Mouse (Mus musculus): ENCODE results near the gene Klhl33. TPM values are rescaled to one million over a fixed set of nuclear protein-coding genes. Genes with fewer than 3 reads are reported as not detected.

Gene Klhl33
- polyA plus RNA-seq, 1 experiment from 2014 or later: 0.09 TPM

DNA sequence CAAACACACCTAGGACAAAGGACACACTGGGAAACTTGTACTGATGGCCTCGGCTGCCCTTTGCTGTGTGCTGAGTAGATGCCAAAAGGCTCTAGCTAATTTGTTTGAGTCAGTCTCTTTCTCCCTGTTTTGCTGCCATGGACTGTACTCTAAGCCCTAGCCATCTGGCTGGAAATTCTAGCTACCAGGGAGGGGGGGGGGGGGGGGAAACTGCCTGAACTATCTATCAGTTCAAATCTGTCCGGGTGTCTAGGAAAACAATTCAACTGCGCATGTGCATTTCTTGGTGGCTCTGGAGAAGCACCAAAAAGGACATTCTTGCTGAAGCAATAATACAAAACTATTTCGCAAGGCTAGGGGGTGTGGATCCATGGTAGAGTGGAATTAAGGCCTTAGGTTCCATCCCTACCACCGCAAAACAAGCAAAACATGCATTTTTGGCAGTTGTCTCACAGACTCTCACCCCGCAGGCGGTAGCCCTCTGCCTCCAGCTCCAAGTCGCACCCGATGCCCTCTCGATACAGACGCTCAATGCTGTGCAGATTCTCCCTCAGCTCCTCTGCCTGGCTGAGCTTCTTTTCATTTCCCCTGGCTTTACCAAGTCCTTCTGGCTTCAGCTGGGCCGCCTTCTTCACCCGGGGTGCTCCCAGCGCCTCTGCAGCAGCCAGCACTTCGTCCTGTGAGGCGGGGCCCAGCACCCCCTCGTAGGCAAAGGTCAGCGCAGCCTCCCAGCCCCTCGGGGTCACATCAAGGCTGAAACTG lies 1.1 kb downstream of the Klhl33 start:
- WGBS: 17% methylated on average over 19 of the region's 19 CpGs
- Histone ChIP-seq H3K4me1 (peaks cover 18% of the 10 kb centered on the region), H3K27me3 (ENCODE audit: poor library complexity, severe bottlenecking) (peaks cover 33% of the 10 kb centered on the region), H3K9me3 (no peaks in the 10 kb centered on the region), H3K27ac (0 out of 2 replicates have a peak overlapping the region, but pooled peaks have one; percentile 6), H3K36me3 (replicated peaks) (no peaks in the 10 kb centered on the region), H3K4me3 (peak overlapping the region; percentile 58)
- no peak for DNase-seq (ENCODE audit: extremely low spot score, low spot score)

DNA sequence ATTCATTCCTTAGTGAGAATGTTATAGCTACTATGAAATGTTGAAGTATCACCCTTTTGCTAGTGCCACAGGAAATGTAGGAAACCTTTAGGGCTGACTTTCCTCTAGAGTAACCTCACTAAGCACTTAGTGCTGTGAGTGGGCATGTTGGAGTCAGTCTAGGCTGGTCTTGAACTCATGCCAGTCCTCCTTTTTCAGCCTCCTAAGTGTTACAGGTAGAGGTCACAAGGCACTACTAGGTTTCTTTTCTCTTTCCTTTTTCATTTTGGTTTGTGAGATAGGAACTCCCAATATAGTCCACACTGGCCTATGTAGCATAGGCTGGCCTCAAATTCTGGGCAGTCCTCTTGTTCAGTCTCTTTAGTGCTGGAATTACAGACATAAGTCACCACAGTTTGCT lies 1.9 kb downstream of the Klhl33 start:
- no peaks in the 10 kb centered on the region for H3K9me3 ChIP-seq
- no peak overlapping the region for H3K27ac ChIP-seq
- no peak overlapping the region for H3K4me3 ChIP-seq
- H3K36me3 ChIP-seq (replicated peaks): no peaks in the 10 kb centered on the region
- H3K4me1 ChIP-seq: peaks cover 18% of the 10 kb centered on the region
- peaks cover 33% of the 10 kb centered on the region for H3K27me3 ChIP-seq (ENCODE audit: poor library complexity, severe bottlenecking)
- DNase-seq (ENCODE audit: extremely low spot score, low spot score): no peak

DNA sequence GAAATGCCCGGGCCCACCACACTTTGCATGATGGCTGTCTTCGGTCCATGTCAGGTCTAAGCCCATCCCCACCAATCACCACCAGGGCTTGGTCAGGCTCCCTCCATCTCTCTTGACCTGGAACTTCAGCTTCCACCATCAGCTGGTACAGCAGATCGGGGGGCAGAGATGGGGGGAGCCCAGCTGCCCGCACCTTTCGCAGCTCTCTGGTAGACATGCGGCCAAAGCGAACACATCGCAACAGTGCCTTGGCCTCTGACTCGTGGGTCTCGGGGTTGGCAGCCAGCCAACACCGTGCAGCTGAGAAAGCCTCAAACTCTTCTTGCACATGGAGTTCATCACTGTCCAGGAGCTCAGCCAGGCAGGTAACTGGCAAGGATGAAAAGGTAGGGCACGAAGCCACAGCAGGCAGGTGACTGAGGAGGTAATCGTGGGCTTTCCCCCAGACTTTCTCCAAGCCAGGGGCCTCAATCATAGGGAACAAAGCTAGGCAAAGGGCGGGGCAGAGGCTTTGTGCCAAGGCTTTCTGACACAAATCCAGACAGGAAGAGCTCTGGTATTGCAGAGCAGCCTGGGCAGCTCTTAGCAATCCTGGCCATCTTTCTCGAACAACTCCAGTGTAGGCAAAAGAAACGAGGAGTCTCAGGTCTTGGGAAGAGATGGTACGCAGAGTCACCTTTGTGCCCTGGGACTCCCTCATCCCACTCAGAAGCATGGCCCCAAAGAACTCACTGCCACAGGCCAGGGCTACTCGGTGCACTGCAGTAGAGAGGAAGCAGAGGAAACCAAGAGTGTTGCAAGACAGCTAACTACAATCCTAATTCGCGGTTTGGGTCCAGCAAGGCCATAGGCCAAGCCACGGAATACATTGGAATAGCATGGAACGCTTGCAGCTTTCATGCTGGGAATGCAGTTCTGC lies 4.5 kb downstream of the Klhl33 start:
- WGBS: 89% methylated on average over 22 of the region's 22 CpGs
- H3K27me3 ChIP-seq (ENCODE audit: poor library complexity, severe bottlenecking): peaks cover 29% of the 10 kb centered on the region
- no peaks in the 10 kb centered on the region for H3K36me3 ChIP-seq (replicated peaks)
- H3K4me1 ChIP-seq: peaks cover 18% of the 10 kb centered on the region
- no peaks in the 10 kb centered on the region for H3K9me3 ChIP-seq
- no peak for DNase-seq (ENCODE audit: extremely low spot score, low spot score)
- H3K27ac ChIP-seq: no peak overlapping the region
- H3K4me3 ChIP-seq: no peak overlapping the region

DNA sequence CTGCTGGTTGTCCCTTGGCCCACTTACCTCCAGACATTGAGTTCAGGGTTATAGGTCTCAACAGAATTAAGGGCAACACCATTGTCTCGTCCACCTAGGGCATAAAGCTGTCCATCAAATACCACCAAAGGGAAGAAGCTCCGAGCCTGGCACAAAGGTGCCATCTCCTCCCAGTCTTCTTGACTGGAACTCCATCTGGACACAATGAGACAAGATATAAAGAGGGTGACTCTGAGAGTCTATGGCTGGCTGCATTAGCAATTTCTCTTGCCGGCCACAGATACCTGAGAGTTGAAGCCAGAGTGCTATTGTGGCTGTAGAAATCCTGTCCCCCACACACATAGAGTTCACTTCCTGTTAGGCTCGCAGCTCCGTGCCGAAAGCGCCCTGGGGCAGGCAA lies 5.2 kb downstream of the Klhl33 start:
- Histone ChIP-seq H3K4me1 (peaks cover 14% of the 10 kb centered on the region), H3K27ac (no peak overlapping the region), H3K9me3 (no peaks in the 10 kb centered on the region), H3K27me3 (ENCODE audit: poor library complexity, severe bottlenecking) (peaks cover 22% of the 10 kb centered on the region), H3K4me3 (no peak overlapping the region), H3K36me3 (replicated peaks) (no peaks in the 10 kb centered on the region)
- no peak for DNase-seq (ENCODE audit: extremely low spot score, low spot score)
- 86% methylated on average over 7 of the region's 7 CpGs for WGBS

DNA sequence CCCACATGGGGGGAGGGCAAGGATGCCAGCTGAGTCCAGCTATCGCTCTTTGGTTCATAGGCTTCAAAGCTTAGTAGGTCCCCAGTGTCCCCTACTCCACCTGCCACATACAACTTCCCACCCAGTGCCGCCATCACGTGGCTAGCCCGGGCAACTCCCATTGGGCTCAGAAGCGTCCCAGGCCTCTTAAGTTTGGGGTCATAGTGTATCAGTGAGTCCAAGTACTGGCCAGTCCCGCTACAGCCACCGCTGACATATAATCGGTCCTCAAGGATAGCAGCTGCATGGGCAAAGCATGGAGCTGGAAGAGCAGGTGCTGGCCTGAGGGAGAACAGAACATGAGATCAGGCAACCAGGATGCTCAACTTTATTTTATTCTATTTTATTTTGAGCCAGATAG lies 5.7 kb downstream of the Klhl33 start:
- no peak for DNase-seq (ENCODE audit: extremely low spot score, low spot score)
- WGBS: 95% methylated on average over 8 of the region's 8 CpGs

DNA sequence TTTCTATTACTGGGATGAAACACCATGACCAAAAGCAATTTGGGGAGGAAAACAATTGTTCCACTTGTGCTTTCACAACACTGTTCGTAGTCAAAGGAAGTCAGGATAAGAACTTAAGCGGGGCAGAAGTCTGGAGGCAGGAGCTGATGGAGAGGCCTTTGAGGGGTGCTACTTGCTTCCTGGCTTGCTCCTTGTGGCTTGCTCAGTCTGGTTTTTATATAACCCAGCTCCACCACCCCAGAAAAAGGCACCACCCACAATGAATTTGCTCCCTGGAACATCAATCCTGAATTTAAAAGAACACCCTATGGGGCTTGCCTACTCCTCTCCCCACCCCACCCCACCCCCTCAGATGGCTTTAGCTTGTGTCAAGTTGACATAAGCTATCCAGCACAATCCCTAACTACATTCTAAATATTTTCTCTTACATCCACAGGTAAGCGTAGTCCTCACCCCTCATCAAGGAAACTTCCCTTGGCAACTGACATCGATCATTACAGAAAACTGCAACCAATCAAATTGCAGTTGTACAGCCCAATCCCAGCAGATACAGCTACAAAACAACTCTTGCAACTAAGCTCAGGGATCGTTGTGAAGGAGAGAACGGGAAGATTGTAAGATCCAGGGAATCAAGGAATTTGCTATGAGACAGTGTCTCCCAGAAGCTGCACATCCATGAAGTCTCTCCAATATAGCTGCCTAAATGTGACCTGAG lies 20.9 kb downstream of the Klhl33 start:
- DNase-seq (ENCODE audit: extremely low spot score, low spot score): no peak
- H3K27ac ChIP-seq: no peak overlapping the region
- H3K27me3 ChIP-seq (ENCODE audit: poor library complexity, severe bottlenecking): no peaks in the 10 kb centered on the region
- H3K4me1 ChIP-seq: no peaks in the 10 kb centered on the region
- 86% methylated on average over 6 of the region's 6 CpGs for WGBS
- no peaks in the 10 kb centered on the region for H3K36me3 ChIP-seq (replicated peaks)
- H3K9me3 ChIP-seq: no peaks in the 10 kb centered on the region
- H3K4me3 ChIP-seq: no peak overlapping the region

More for the DNA sequence above, 5.7 kb downstream of the Klhl33 start:
- H3K36me3 ChIP-seq (replicated peaks): no peaks in the 10 kb centered on the region
- H3K4me1 ChIP-seq: peaks cover 9% of the 10 kb centered on the region
- H3K9me3 ChIP-seq: no peaks in the 10 kb centered on the region
- H3K27ac ChIP-seq: no peak overlapping the region
- H3K27me3 ChIP-seq (ENCODE audit: poor library complexity, severe bottlenecking): peaks cover 17% of the 10 kb centered on the region
- no peak overlapping the region for H3K4me3 ChIP-seq

DNA sequence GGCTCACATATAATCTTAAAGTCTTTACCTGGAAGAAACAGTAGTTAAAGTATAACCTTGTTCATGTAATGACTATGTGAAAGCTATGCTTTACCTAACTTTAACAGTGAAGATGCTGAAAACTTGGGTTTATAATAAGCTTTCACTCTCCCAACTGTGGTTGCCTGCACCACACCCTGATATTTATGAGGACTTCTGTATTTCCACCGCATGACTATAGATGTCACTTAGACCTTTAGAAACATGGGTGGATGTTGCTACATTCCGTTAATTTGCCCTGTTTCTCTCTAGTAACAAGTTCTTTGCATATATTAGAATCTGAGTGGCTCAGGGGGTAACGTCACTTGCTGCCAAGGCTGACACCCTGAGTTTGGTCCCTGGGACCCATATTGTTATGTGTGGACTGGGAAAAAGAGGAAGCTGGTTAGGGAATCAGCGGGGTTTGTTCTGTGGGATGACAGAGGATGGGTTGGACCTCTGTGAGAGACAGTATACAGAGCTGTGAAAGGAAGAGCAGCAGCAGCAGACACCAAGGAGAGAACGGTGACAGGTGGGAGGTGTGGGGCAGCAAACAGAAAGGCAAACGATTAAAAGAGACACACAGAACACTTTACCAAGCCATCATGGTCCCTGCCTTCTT lies 21.6 kb downstream of the Klhl33 start:
- 91% methylated on average over 6 of the region's 6 CpGs for WGBS
- Histone ChIP-seq H3K36me3 (replicated peaks) (no peaks in the 10 kb centered on the region), H3K27me3 (ENCODE audit: poor library complexity, severe bottlenecking) (no peaks in the 10 kb centered on the region), H3K27ac (no peak overlapping the region), H3K9me3 (no peaks in the 10 kb centered on the region), H3K4me3 (no peak overlapping the region), H3K4me1 (peaks cover 3% of the 10 kb centered on the region)
- DNase-seq (ENCODE audit: extremely low spot score, low spot score): no peak

DNA sequence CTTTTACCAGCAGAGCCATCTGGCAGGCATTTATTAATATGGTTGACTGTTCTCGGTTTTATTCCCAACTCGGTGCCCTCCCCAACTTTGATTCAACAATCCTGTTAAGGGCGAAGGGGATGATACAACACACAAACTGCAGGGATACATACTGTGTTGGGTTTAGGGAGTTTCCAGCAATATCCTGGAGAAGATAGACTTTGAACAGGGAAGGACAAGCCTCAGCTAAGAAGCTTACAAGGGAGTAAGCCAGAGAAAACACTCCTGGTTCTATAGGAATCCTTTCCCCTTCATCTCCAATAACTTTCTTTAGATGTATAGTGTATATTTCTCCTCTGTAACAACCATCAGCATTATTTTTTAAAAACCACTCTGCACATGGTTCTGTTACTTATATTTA lies 22.1 kb downstream of the Klhl33 start:
- 90% methylated on average over 3 of the region's 3 CpGs for WGBS
- Histone ChIP-seq H3K36me3 (replicated peaks) (no peaks in the 10 kb centered on the region), H3K27ac (no peak overlapping the region), H3K4me3 (no peak overlapping the region), H3K9me3 (no peaks in the 10 kb centered on the region), H3K4me1 (peaks cover 9% of the 10 kb centered on the region), H3K27me3 (ENCODE audit: poor library complexity, severe bottlenecking) (no peaks in the 10 kb centered on the region)
- no peak for DNase-seq (ENCODE audit: extremely low spot score, low spot score)

DNA sequence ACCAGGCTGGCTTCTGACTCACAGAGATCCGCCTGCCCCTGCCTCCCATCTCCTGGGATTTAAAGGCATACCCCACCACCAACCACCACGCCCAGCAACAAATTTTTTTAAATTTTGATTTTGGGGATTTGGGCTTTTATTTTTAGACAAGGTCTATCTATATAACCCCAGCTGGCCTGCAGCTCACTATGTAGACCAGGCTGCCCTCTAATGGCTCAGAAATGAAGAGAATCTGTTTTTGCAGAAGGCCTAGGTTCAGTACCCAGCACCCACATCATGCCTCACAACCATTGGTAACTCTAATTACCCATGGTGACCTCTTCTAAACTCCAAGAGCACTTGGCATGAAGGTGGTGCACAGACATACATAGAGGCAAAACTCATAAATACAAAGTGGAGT lies 26.0 kb downstream of the Klhl33 start:
- no peak overlapping the region for H3K27ac ChIP-seq
- no peak overlapping the region for H3K4me3 ChIP-seq
- no peaks in the 10 kb centered on the region for H3K27me3 ChIP-seq (ENCODE audit: poor library complexity, severe bottlenecking)
- H3K4me1 ChIP-seq: peaks cover 13% of the 10 kb centered on the region
- no peaks in the 10 kb centered on the region for H3K9me3 ChIP-seq
- H3K36me3 ChIP-seq (replicated peaks): no peaks in the 10 kb centered on the region
- 89% methylated on average over 2 of the region's 2 CpGs for WGBS
- DNase-seq (ENCODE audit: extremely low spot score, low spot score): no peak

DNA sequence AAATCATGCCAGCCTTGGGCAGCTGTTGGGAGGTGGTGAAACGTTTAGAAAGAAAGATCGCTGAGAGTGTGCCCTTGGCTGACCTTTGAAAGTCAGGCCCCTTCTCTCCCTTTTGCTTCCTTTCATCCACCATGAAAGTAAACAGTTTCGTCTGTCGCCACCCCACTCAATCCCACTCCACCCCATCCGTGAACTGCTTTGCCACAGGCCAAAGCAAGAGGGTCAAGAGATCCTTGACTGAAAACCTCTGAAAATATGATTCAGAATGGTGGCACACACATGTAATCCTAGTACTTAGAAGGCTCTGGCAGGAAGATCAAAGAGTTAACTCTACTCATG lies 26.5 kb downstream of the Klhl33 start:
- DNase-seq (ENCODE audit: extremely low spot score, low spot score): no peak
- peak overlapping the region; percentile 67 for H3K4me3 ChIP-seq
- peaks cover 13% of the 10 kb centered on the region for H3K4me1 ChIP-seq
- H3K36me3 ChIP-seq (replicated peaks): no peaks in the 10 kb centered on the region
- WGBS: 39% methylated on average over 5 of the region's 5 CpGs
- no peaks in the 10 kb centered on the region for H3K27me3 ChIP-seq (ENCODE audit: poor library complexity, severe bottlenecking)
- H3K9me3 ChIP-seq: no peaks in the 10 kb centered on the region
- peak overlapping the region; percentile 87 for H3K27ac ChIP-seq

DNA sequence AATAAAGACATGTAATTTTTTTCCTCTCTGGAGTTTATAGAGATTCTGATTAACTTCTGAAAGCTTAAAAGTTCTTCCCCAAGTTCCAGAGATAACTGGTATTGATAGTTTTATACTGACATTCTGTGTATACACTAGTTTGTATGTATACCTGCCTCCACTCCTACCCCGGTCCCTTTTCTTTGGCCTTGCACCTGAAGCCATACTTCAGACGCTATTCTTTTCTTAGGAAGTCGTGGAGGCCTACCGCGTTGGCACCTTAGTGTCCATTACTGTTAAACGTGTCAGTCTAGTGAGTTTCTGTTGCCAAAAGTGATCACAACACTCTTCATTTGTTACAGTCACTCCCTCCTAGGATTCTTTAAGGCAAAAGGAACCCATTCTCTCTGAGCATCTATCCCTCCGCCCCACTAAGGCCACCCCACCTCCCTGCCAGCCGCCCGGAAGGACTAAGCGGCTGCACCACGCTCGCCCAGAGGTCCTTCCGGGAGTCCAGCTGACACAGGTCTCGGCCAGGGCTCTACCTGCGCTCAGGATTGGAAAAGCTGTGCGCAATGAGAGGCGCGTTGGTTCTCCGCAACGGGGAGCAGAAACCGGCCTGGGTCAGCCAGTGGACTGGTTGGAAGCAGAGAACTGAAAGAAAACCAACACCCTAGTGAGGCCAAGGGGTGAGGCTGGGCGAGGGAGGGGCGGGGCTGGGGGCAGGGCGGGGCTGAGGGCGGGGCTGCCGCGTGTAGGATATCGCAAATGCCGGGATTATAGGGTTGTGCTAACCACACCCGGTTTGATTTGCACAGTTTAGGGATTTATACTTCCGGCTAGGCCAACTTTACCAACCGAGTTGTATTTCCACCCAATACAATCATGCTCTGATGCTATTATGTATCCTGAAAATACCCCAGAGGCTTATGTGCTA lies 27.2 kb downstream of the Klhl33 start, which contains the start of gene Tep1:
Gene Tep1, minus strand, starts transcription at position 672 of the 916 bp plus-strand sequence.
- Histone ChIP-seq H3K27me3 (ENCODE audit: poor library complexity, severe bottlenecking) (no peaks in the 10 kb centered on the region), H3K27ac (peak within 1 kb of the TSS; percentile 87), H3K36me3 (replicated peaks) (no peaks in the 10 kb centered on the region), H3K4me1 (peaks cover 13% of the 10 kb centered on the region), H3K4me3 (peak within 1 kb of the TSS; percentile 67), H3K9me3 (no peaks in the 10 kb centered on the region)
- 7% methylated on average over 32 of the region's 32 CpGs for WGBS
- DNase-seq (ENCODE audit: extremely low spot score, low spot score): peak; percentile 75
